Mouse (Mus musculus): ENCODE results near the gene Pik3cd. TPM values are rescaled to one million over a fixed set of nuclear protein-coding genes. Genes with fewer than 3 reads are reported as not detected.
A peak's percentile ranks its signal among the peaks of the same experiment; 100 is the strongest.

Gene Pik3cd
- total RNA-seq, 2 experiments from 2014 or later = 19.6 to 23.5 TPM

GRCm38 (mm10) chr4:149697506-149698196 lies 4.7 kb downstream of the Pik3cd start:
- no peak for TF ChIP-seq CTCF (conservative IDR thresholded peaks at IDR 0.05)
- DNase-seq (ENCODE audit: low spot score in 2 of 2) = no peak

GRCm38 (mm10) chr4:149696189-149696971 lies 6.0 kb downstream of the Pik3cd start:
- Histone ChIP-seq H3K27ac (0 out of 2 replicates have a peak overlapping the region, but pooled peaks have one; percentile 10), H3K4me3 (no peak overlapping the region)
- DNase-seq (ENCODE audit: low spot score in 2 of 2) = no peak
- TF ChIP-seq CTCF (conservative IDR thresholded peaks at IDR 0.05) = peak; percentile 59

More at GRCm38 (mm10) chr4:149697506-149698196, 4.7 kb downstream of the Pik3cd start:
- Histone ChIP-seq H3K27ac (peak overlapping the region; percentile 21; the same call in 1 of the 2 replicates), H3K4me3 (peak overlapping the region; percentile 46; the same call in 1 of the 2 replicates)

- Histone ChIP-seq H3K27ac (no peak overlapping the region), H3K4me3 (no peak overlapping the region)
- DNase-seq (ENCODE audit: low spot score in 2 of 2) = no peak
- TF ChIP-seq CTCF (conservative IDR thresholded peaks at IDR 0.05) = no peak
These were observed 11.0 kb downstream of the Pik3cd start for GRCm38 (mm10) chr4:149691368-149691767.

- TF ChIP-seq CTCF (conservative IDR thresholded peaks at IDR 0.05) = no peak
- no peak overlapping the region for H3K4me3 ChIP-seq
- no peak for DNase-seq (ENCODE audit: low spot score in 2 of 2)
- H3K27ac ChIP-seq = no peak overlapping the region
These were observed 11.5 kb downstream of the Pik3cd start for GRCm38 (mm10) chr4:149690828-149691280.

- Histone ChIP-seq H3K4me3 (no peak overlapping the region), H3K27ac (no peak overlapping the region)
- TF ChIP-seq CTCF (conservative IDR thresholded peaks at IDR 0.05) = no peak
- DNase-seq (ENCODE audit: low spot score in 2 of 2) = no peak
These were observed 12.3 kb downstream of the Pik3cd start for GRCm38 (mm10) chr4:149689822-149690700.

- Histone ChIP-seq H3K27ac (no peak overlapping the region), H3K4me3 (no peak overlapping the region)
- DNase-seq (ENCODE audit: low spot score in 2 of 2) = no peak
- no peak for TF ChIP-seq CTCF (conservative IDR thresholded peaks at IDR 0.05)
These were observed 13.5 kb downstream of the Pik3cd start for GRCm38 (mm10) chr4:149688861-149689260.

- DNase-seq (ENCODE audit: low spot score in 2 of 2) = no peak
- no peak for TF ChIP-seq CTCF (conservative IDR thresholded peaks at IDR 0.05)
- no peak overlapping the region for H3K27ac ChIP-seq
- H3K4me3 ChIP-seq = no peak overlapping the region
These were observed 17.3 kb downstream of the Pik3cd start for GRCm38 (mm10) chr4:149684841-149685623.

GRCm38 (mm10) chr4:149683875-149684274 lies 18.5 kb downstream of the Pik3cd start:
- H3K27ac ChIP-seq = no peak overlapping the region
- TF ChIP-seq CTCF (conservative IDR thresholded peaks at IDR 0.05) = no peak
- DNase-seq (ENCODE audit: low spot score in 2 of 2) = no peak
- no peak overlapping the region for H3K4me3 ChIP-seq

- DNase-seq (ENCODE audit: low spot score in 2 of 2) = no peak
- no peak for TF ChIP-seq CTCF (conservative IDR thresholded peaks at IDR 0.05)
- Histone ChIP-seq H3K4me3 (no peak overlapping the region), H3K27ac (no peak overlapping the region)
These were observed 23.2 kb downstream of the Pik3cd start for GRCm38 (mm10) chr4:149679056-149679770.

- no peak overlapping the region for H3K4me3 ChIP-seq
- no peak for TF ChIP-seq CTCF (conservative IDR thresholded peaks at IDR 0.05)
- H3K27ac ChIP-seq = no peak overlapping the region
- no peak for DNase-seq (ENCODE audit: low spot score in 2 of 2)
These were observed 24.4 kb downstream of the Pik3cd start for GRCm38 (mm10) chr4:149678006-149678405.

All from layer of hippocampus, adult 2 months (tissue).